Mouse (Mus musculus) olfactory bulb, adult 2 months (tissue): ENCODE measurements around the gene Abcb9.

Experiments used
- CTCF ChIP-seq: fragments of 200-500 bp; IDR thresholded peaks from 2 replicates; pipeline ENCODE4 v1.5.1; 2012; ENCODE audit warnings: low read depth, mild to moderate bottlenecking, low read length, moderate library complexity; ENCODE audit not compliant: insufficient read depth
- POLR2A ChIP-seq: fragments of 200-500 bp; IDR thresholded peaks from 2 replicates; pipeline ENCODE4 v1.6.1; 2012; ENCODE audit warnings: mild to moderate bottlenecking, low read depth, low read length, moderate library complexity; ENCODE audit not compliant: insufficient read depth

DNA sequence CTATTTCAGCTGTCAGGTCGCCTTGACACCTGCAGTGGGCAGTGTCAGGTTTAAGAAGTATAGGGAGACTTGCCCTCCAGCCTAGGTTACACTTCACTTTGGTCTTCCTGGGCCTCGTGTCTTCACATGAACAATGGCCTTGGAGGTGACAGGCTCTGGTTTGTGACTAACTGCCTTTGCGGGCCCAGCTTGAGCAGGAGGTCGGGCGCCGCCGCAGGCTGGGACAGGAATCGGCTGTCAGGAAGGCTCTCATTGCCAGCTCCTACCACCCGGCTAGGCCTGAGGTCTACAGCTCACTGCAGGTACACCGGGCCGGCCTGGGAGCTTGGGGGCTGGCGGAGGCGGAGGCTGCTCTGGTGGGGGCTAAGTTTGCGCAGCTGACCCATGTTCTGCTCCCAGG is 17.4 kb upstream of the Abcb9 start:
- TF ChIP-seq CTCF (no peak), POLR2A (no peak)
